Mouse (Mus musculus) megakaryocyte, embryonic 14.5 days (primary cell): ENCODE measurements at regions not wholly inside any gene's neighbourhood (a gene's known extent, or its start where the extent isn't known, plus 50 kb on each side); places are given as distances from the start of the nearest gene placed in this dataset.

Experiments used
- FLI1 ChIP-seq: IDR thresholded peaks from 2 replicates; pipeline ENCODE4 v1.6.1; 2012; ENCODE audit warnings: low read length, inconsistent platforms, mixed read lengths
- GATA1 ChIP-seq: IDR thresholded peaks from 3 replicates; pipeline ENCODE4 v1.6.1; 2012; ENCODE audit warnings: mixed read lengths, low read length, inconsistent platforms, borderline replicate concordance

GRCm38 (mm10) chr5:64749415-64750166 is 53.6 kb upstream of the Klf3 start:
- no peak for TF ChIP-seq GATA1
- TF ChIP-seq FLI1, result no peak
